Mouse (Mus musculus) hindbrain, embryonic 10.5 days (tissue): ENCODE results near the gene Pax5. TPM values are rescaled to one million over a fixed set of nuclear protein-coding genes. Genes with fewer than 3 reads are reported as not detected.
A peak's percentile ranks its signal among the peaks of the same experiment; 100 is the strongest.

Experiments
- DNase-seq: peaks from one replicate; pipeline ENCODE4 v3.0.0-alpha.2; 2017; ENCODE audit warnings: low spot score
- H3K27ac ChIP-seq: fragments of 300-500 bp; sonication (generic); 2 replicates; pipeline ENCODE4 v1.5.1; 2016; ENCODE audit warnings: mild to moderate bottlenecking, moderate library complexity
- H3K27me3 ChIP-seq: fragments of 300-500 bp; sonication (generic); 2 replicates; pipeline ENCODE4 v1.6.1; 2016; ENCODE audit warnings: mild to moderate bottlenecking; ENCODE audit not compliant: poor library complexity, insufficient read depth, severe bottlenecking
- H3K36me3 ChIP-seq: fragments of 300-500 bp; sonication (generic); 2 replicates; pipeline ENCODE4 v1.6.1; 2016; ENCODE audit warnings: mild to moderate bottlenecking, moderate library complexity
- H3K4me1 ChIP-seq: fragments of 300-500 bp; sonication (generic); replicated peaks from 2 replicates; pipeline ENCODE4 v1.6.1; 2016; ENCODE audit warnings: mild to moderate bottlenecking
- H3K4me3 ChIP-seq: fragments of 300-500 bp; sonication (generic); 2 replicates; pipeline ENCODE4 v1.5.1; 2016; ENCODE audit warnings: mild to moderate bottlenecking, moderate library complexity
- H3K9me3 ChIP-seq: fragments of 300-500 bp; sonication (generic); 2 replicates; pipeline ENCODE4 v1.6.1; 2016; ENCODE audit warnings: mild to moderate bottlenecking, moderate library complexity
- WGBS: fragments of 180-500 bp; shearing (Covaris S2); methylation state at CpG from one replicate; pipeline ENCODE4 v1.1.7; 2016; 5-methylcytosine and 5-hydroxymethylcytosine counted together
- polyA plus RNA-seq: library from polyadenylated mRNA; unstranded; fragments of >200 nt; fragmentation: Nextera tagmentation; extraction: Ambion mirVana; gene quantifications from 2 replicates; pipeline ENCODE4 v1.2.1, GENCODE M21; 2016

Gene Pax5
- polyA plus RNA-seq, 1 experiment from 2014 or later = 4.4 TPM

DNA sequence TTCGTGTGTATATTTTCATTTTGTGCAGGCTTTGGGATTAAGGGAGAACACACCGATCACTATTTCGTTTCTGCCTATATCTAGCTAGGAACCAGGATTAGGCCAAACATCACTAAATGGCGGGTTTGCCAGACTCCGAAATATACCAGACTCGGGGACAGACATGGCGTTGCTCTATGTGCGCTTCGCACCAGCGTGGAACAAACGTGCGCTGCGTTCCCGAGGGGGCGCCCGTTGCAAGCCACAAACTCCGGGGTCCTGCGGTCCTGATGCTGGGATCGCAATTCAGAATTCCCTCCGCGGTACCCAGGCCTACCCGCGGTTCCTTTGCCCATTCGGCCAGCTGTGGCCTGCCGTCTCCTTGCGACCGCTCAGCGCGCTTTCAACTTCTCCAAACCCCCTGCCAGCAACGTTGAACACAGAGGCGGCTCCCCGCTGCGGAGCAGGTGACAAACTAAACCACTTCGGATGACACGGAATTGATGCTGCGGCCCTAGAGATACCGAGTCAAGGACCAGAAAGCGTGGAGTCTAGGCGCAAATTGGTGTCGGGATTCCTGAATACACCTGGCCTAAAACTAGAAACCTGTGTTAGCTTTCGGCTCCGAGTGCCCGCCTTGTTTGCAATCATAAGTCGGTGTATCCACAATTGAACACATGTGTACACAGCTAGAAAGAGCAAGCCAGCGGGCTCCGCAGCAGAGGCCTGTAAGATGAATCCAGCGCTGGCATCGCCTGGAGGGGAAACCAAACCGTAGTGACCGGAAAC, 2.7 kb upstream of the Pax5 start:
- peak overlapping the region; percentile 50 for H3K4me3 ChIP-seq
- H3K27me3 ChIP-seq = peaks cover 99% of the 10 kb centered on the region
- peaks cover 44% of the 10 kb centered on the region for H3K4me1 ChIP-seq
- H3K9me3 ChIP-seq = no peaks in the 10 kb centered on the region
- H3K36me3 ChIP-seq = no peaks in the 10 kb centered on the region
- 1% methylated on average over 50 of the region's 50 CpGs for WGBS
- H3K27ac ChIP-seq = peak overlapping the region; percentile 88
- peak; percentile 60 for DNase-seq

- peak overlapping the region; percentile 50 for H3K4me3 ChIP-seq
- H3K27me3 ChIP-seq = peaks cover 99% of the 10 kb centered on the region
- WGBS = under 1% methylated on average over 25 of the region's 25 CpGs
- H3K4me1 ChIP-seq = peaks cover 44% of the 10 kb centered on the region
- H3K36me3 ChIP-seq = no peaks in the 10 kb centered on the region
- H3K27ac ChIP-seq = peak overlapping the region; percentile 88
- no peaks in the 10 kb centered on the region for H3K9me3 ChIP-seq
- peak; percentile 68 for DNase-seq
Observed at GRCm38 (mm10) chr4:44712051-44712700, 1.9 kb upstream of the Pax5 start.

DNA sequence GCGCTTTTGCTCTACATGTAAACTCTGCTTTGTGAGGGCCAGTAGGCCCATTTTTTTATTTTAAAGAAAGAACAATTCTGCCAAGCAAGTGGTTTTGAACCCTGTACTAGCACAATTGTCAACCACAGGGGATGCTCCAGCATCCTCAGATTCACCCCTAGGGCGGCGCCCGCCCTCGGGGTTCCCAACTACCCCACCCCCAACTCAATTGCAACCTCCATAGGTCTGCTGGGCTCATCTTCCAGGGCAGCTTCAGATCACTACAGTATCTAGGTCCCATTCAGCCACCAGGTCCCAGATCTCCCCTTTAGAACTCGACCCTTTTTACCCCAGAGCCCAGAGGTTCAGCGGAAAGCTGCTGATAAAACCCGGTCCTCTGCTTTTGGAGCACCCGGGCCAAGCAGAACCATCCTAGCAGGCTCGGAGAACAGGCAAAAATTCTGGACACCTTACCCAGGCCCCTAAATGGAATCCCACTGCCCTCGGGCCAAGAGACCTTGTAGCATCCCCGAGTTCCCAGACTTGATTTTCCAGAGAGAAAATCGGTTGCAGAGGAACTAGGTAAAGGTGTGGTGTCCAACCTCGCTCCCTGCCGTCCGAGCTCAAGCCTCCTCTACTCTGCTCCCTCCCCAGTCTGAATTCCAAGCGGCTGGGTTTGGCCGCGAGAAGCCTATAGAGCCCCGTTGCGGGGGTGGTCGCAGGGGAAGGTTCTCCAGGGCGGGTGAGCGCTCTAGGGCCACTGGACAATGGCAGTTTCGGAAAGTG, 1.0 kb upstream of the Pax5 start:
- peak; percentile 52 for DNase-seq
- Histone ChIP-seq H3K4me1 (peaks cover 38% of the 10 kb centered on the region), H3K36me3 (no peaks in the 10 kb centered on the region), H3K4me3 (peak overlapping the region; percentile 50), H3K27me3 (peaks cover 99% of the 10 kb centered on the region), H3K27ac (peak overlapping the region; percentile 88), H3K9me3 (no peaks in the 10 kb centered on the region)
- under 1% methylated on average over 25 of the region's 25 CpGs for WGBS

DNA sequence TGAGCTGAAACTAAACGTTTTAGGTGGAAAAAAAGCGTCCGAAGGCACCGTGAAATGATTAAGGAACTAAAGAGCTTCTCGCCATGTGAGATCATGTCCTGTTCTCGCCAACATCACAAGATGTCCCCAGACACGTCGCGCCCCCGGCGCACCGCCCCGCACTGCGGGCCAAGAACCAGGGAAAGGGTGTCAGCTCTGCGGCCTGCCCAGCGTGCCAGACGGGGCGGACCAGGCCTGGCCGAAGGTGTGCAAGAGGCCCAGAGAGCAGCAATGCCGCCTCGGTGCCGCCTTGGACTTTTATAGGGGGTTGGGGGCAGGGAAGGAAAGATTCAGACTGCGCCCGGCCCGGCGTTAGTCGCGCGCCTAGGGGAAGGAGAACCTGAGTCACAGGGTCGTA, 412 bp upstream of the Pax5 start:
- Histone ChIP-seq H3K27me3 (peaks cover 100% of the 10 kb centered on the region), H3K36me3 (no peaks in the 10 kb centered on the region), H3K4me1 (peaks cover 43% of the 10 kb centered on the region), H3K27ac (peak overlapping the region; percentile 88), H3K4me3 (peak overlapping the region; percentile 50), H3K9me3 (no peaks in the 10 kb centered on the region)
- DNase-seq = peak; percentile 63
- WGBS = under 1% methylated on average over 30 of the region's 30 CpGs

DNA sequence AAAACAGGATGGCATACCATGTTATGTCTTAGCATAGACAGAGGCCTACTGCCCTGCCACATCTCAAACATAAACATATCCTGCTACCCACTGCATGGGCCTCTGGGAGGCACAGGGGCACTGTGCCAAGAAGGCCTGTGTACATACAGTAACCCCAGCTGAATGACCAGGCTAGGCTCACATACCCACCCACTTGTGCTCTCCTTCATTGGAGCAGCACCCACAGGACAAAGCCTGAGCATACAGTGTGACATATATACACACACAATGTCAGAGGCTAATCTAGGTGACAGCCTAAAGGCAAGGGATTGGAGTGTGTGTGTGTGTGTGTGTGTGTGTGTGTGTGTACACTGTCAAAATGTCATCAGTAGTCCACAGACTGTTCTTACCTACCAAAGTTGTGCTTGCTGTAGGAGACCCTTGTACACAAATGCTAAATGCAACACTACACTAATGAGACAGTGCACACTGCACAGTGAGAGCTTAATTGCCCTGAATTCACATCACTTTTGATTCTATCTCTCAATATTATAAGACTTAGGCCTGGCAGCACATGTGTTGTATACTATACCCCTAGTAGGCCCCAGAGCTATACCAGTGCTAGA, 1.1 kb downstream of the Pax5 start:
- Histone ChIP-seq H3K4me1 (peaks cover 49% of the 10 kb centered on the region), H3K4me3 (peak overlapping the region; percentile 50), H3K36me3 (no peaks in the 10 kb centered on the region), H3K27ac (no peak overlapping the region), H3K27me3 (peaks cover 100% of the 10 kb centered on the region), H3K9me3 (no peaks in the 10 kb centered on the region)
- no peak for DNase-seq

DNA sequence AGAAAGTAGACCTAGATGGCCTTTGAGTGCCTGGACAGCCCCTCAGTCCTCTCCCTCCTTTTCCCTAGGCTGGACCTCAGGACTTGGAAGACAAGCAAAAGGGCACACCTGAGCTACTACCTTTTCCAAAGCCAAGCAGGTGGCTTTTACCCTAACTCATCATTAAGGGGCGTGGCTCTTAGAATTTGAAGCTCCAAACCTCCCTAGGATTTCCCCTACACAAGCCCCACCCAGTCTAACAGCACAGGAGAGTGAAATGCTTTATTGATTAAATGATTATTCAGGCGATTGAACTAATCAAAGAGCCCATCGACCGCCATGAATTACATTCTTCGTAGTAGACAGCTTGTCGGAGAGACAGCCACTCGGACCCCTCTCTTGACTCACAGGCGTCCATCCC, 2.0 kb downstream of the Pax5 start:
- Histone ChIP-seq H3K9me3 (no peaks in the 10 kb centered on the region), H3K4me1 (peaks cover 49% of the 10 kb centered on the region), H3K4me3 (peak overlapping the region; percentile 50), H3K36me3 (no peaks in the 10 kb centered on the region), H3K27me3 (peaks cover 100% of the 10 kb centered on the region), H3K27ac (0 out of 2 replicates have a peak overlapping the region, but pooled peaks have one; percentile 12)
- DNase-seq = no peak
- WGBS = 50% methylated on average over 8 of the region's 8 CpGs

- Histone ChIP-seq H3K27me3 (peaks cover 100% of the 10 kb centered on the region), H3K9me3 (no peaks in the 10 kb centered on the region), H3K27ac (no peak overlapping the region), H3K4me1 (peaks cover 49% of the 10 kb centered on the region), H3K4me3 (0 out of 2 replicates have a peak overlapping the region, but pooled peaks have one; percentile 16), H3K36me3 (no peaks in the 10 kb centered on the region)
- DNase-seq = no peak
- WGBS = 27% methylated on average over 1 of the region's 1 CpGs
Observed at GRCm38 (mm10) chr4:44706865-44707264, 3.4 kb downstream of the Pax5 start.

GRCm38 (mm10) chr4:44705967-44706366, 4.3 kb downstream of the Pax5 start:
- H3K4me3 ChIP-seq = peak overlapping the region; percentile 61
- DNase-seq = no peak
- H3K4me1 ChIP-seq = peaks cover 51% of the 10 kb centered on the region

GRCm38 (mm10) chr4:44705151-44705550, 5.1 kb downstream of the Pax5 start:
- WGBS = 10% methylated on average over 3 of the region's 3 CpGs
- H3K4me3 ChIP-seq = peak overlapping the region; percentile 61
- peaks cover 100% of the 10 kb centered on the region for H3K27me3 ChIP-seq
- peaks cover 52% of the 10 kb centered on the region for H3K4me1 ChIP-seq
- no peak overlapping the region for H3K27ac ChIP-seq
- no peaks in the 10 kb centered on the region for H3K9me3 ChIP-seq
- DNase-seq = no peak
- H3K36me3 ChIP-seq = no peaks in the 10 kb centered on the region

More at GRCm38 (mm10) chr4:44705967-44706366, 4.3 kb downstream of the Pax5 start:
- no peaks in the 10 kb centered on the region for H3K9me3 ChIP-seq
- peak overlapping the region; percentile 50; the same call in 1 of the 2 replicates for H3K27ac ChIP-seq
- H3K36me3 ChIP-seq = no peaks in the 10 kb centered on the region
- WGBS = 3% methylated on average over 7 of the region's 7 CpGs
- peaks cover 100% of the 10 kb centered on the region for H3K27me3 ChIP-seq

DNA sequence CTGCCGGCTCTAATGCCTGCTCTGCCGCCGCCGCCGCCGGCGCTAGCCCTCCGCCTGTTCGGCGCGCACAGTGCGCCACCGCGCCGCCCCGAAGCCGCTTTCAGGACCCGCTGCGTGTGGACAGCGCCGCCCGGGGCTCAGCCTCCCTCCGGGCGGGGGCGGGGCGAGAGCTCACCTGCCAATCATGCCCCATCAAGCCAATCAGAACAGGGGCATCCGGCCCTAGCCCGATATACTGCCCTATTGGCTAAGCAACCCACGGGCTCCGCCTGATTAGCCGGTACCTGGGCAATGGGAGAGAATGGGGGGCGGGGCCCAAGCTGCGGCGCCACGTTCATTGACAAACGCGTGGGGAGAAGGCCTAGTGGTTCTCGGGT, 5.9 kb downstream of the Pax5 start:
- peak overlapping the region; percentile 61 for H3K4me3 ChIP-seq
- peaks cover 100% of the 10 kb centered on the region for H3K27me3 ChIP-seq
- peak overlapping the region; percentile 88 for H3K27ac ChIP-seq
- DNase-seq = peak; percentile 96
- 0% methylated on average over 38 of the region's 38 CpGs for WGBS
- H3K4me1 ChIP-seq = peaks cover 52% of the 10 kb centered on the region
- H3K9me3 ChIP-seq = no peaks in the 10 kb centered on the region
- H3K36me3 ChIP-seq = no peaks in the 10 kb centered on the region

GRCm38 (mm10) chr4:44703686-44704368, 6.5 kb downstream of the Pax5 start:
- H3K4me1 ChIP-seq = peaks cover 53% of the 10 kb centered on the region
- DNase-seq = peak; percentile 55
- WGBS = under 1% methylated on average over 66 of the region's 66 CpGs

More at GRCm38 (mm10) chr4:44703686-44704368, 6.5 kb downstream of the Pax5 start:
- Histone ChIP-seq H3K4me3 (peak overlapping the region; percentile 61), H3K36me3 (no peaks in the 10 kb centered on the region), H3K27ac (peak overlapping the region; percentile 88), H3K27me3 (peaks cover 100% of the 10 kb centered on the region), H3K9me3 (no peaks in the 10 kb centered on the region)
